Mouse (Mus musculus) lung, postnatal 0 days (tissue): ENCODE data around the gene Abcb10. TPM values are rescaled to one million over a fixed set of nuclear protein-coding genes. Genes with fewer than 3 reads are reported as not detected.

Experiments
- ATAC-seq: fragments of 200-750 bp; cut with Nextera tagmentation; 2 replicates; pipeline ENCODE4 v1.8.0; 2017; ENCODE audit warnings: moderate library complexity
- DNase-seq: peaks from one replicate; pipeline ENCODE4 v3.0.0-alpha.2; 2016; ENCODE audit warnings: low spot score
- H3K27ac ChIP-seq: fragments of 300-500 bp; sonication (generic); 2 replicates; pipeline ENCODE4 v1.5.1; 2014; ENCODE audit warnings: antibody characterized with exemption, mild to moderate bottlenecking, low read length, mixed read lengths
- H3K27me3 ChIP-seq: fragments of 300-500 bp; sonication (generic); replicated peaks from 2 replicates; pipeline ENCODE4 v1.6.1; 2014; ENCODE audit warnings: low read length, mixed read lengths; ENCODE audit not compliant: insufficient read depth
- H3K36me3 ChIP-seq: fragments of 300-500 bp; sonication (generic); 2 replicates; pipeline ENCODE4 v1.6.1; 2014; ENCODE audit warnings: low read length, mixed read lengths; ENCODE audit not compliant: insufficient read depth
- H3K4me1 ChIP-seq: fragments of 300-500 bp; sonication (generic); 2 replicates; pipeline ENCODE4 v1.6.1; 2014; ENCODE audit warnings: antibody characterized with exemption, low read depth, low read length, mixed read lengths; ENCODE audit not compliant: insufficient read depth
- H3K4me2 ChIP-seq: fragments of 300-500 bp; sonication (generic); replicated peaks from 2 replicates; pipeline ENCODE4 v1.6.1; 2014; ENCODE audit warnings: low read depth, mild to moderate bottlenecking, low read length, moderate library complexity, mixed read lengths
- H3K4me3 ChIP-seq: fragments of 300-500 bp; sonication (generic); 2 replicates; pipeline ENCODE4 v1.5.1; 2014; ENCODE audit warnings: low read depth, low read length
- H3K9ac ChIP-seq: fragments of 300-500 bp; sonication (generic); replicated peaks from 2 replicates; pipeline ENCODE4 v1.6.1; 2014; ENCODE audit warnings: low read depth, mild to moderate bottlenecking
- H3K9me3 ChIP-seq: fragments of 300-500 bp; sonication (generic); 2 replicates; pipeline ENCODE4 v1.6.1; 2016; ENCODE audit warnings: low read length, mixed read lengths
- CTCF ChIP-seq: IDR thresholded peaks from 2 replicates; pipeline ENCODE4 v1.5.1; 2016; ENCODE audit warnings: antibody characterized with exemption, mild to moderate bottlenecking
- EP300 ChIP-seq: IDR thresholded peaks from 2 replicates; pipeline ENCODE4 v1.6.1; 2016; ENCODE audit warnings: antibody characterized with exemption, mild to moderate bottlenecking, control low read depth
- WGBS: fragments of 180-500 bp; shearing (Covaris S2); extraction: QIAGEN DNeasy Blood & Tissue Kit; methylation state at CpG from one replicate; pipeline ENCODE4 v1.1.7; 2014; 5-methylcytosine and 5-hydroxymethylcytosine counted together
- microRNA counts: library from miRNA; unstranded; fragments of <30 nt; microRNA quantifications from one replicate; lab custom pipeline; 2015
- microRNA-seq: library from miRNA; unstranded; fragments of <30 nt; microRNA quantifications from one replicate; pipeline ENCODE4, GENCODE M21; 2016
- polyA plus RNA-seq: library from polyadenylated mRNA; unstranded; fragments of >200 nt; fragmentation: Nextera tagmentation; extraction: Ambion mirVana; gene quantifications from 2 replicates; pipeline ENCODE4 v1.2.1, GENCODE M21; 2015

Abcb10 gene
- polyA plus RNA-seq, 1 experiment from 2014 or later = 10.4 TPM

DNA sequence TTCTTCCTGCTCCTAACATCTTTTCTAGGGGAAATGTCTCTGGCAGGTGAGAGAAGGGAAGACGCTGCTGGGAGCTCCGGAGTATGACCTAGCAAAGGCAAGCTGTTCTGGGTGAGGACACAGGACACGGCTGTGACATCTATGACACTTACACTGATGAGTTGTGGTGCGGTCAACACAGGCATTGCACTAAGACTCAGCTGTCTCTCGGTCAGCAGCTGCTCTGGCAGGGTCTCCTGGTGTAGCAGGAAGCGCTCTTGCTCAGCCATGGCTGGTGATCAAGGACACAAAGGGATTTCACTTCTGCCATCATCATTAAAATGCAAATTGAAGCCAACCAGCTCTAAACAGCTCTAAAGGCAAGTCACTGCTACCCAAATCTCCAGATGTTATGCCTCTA is 75.3 kb downstream of the Abcb10 start:
- DNase-seq = no peak
- 94% methylated on average over 6 of the region's 6 CpGs for WGBS

DNA sequence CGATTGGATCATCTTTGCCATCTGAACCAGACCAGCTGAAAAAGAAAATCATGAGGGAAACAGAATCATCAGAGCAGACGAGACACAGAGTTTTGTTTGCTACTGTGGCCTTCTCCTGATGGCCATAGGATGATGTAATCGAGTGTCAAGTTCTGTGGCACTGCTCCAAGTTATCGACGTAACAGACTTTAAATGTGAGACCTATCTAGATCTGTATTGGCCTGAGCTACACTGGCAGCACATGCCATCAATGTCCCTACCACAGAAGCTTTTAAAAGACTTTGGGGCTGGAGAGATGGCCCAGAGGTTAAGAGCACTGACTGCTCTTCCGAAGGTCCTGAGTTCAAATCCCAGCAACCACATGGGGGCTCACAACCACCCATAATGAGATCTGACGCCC is 80.3 kb downstream of the Abcb10 start:
- Histone ChIP-seq H3K27ac (no peak overlapping the region), H3K9ac (no peak overlapping the region), H3K27me3 (no peaks in the 10 kb centered on the region), H3K4me1 (no peaks in the 10 kb centered on the region), H3K9me3 (no peaks in the 10 kb centered on the region), H3K4me2 (no peak overlapping the region), H3K36me3 (peaks cover 32% of the 10 kb centered on the region), H3K4me3 (no peak overlapping the region)
- DNase-seq (no peak), ATAC-seq (no peak)
- TF ChIP-seq CTCF = no peak
- no peak for TF ChIP-seq EP300
- 73% methylated on average over 7 of the region's 7 CpGs for WGBS

More for the DNA sequence above, 75.3 kb downstream of the Abcb10 start:
- no peaks in the 10 kb centered on the region for H3K27me3 ChIP-seq
- ATAC-seq = no peak
- H3K27ac ChIP-seq = no peak overlapping the region
- H3K4me3 ChIP-seq = no peak overlapping the region
- no peak overlapping the region for H3K9ac ChIP-seq
- H3K4me1 ChIP-seq = no peaks in the 10 kb centered on the region
- TF ChIP-seq EP300 (no peak), CTCF (no peak)
- peaks cover 40% of the 10 kb centered on the region for H3K36me3 ChIP-seq
- no peaks in the 10 kb centered on the region for H3K9me3 ChIP-seq
- no peak overlapping the region for H3K4me2 ChIP-seq

MicroRNA genes within 50 kb of the gene (microRNA counts, 519-probe panel; counts per million panel counts)
- not detected for microRNA mmu-miR-1967 (lab: Ali Mortazavi, UCI)

Small RNAs within 50 kb of the gene (microRNA-seq; reads per million reads assigned to microRNA genes)
- not detected for gene Mir1967

Other genes starting within 250 kb of the Abcb10 start
- 27.9 and 32.1 TPM in 2 replicates for gene Rab4a, start 177.1 kb downstream of the Abcb10 start, polyA plus RNA-seq
- gene Ccsap, start 122.9 kb downstream of the Abcb10 start, polyA plus RNA-seq = 1.2 and 1.3 TPM in 2 replicates
- 12.6 and 18.0 TPM in 2 replicates for gene Acta1, start 88.4 kb downstream of the Abcb10 start, polyA plus RNA-seq
- gene Nup133, start 33.9 kb downstream of the Abcb10 start, polyA plus RNA-seq = 10.8 and 12.3 TPM in 2 replicates
- gene Taf5l, start 38.3 kb upstream of the Abcb10 start, polyA plus RNA-seq = 17.8 and 18.6 TPM in 2 replicates
- gene Urb2, start 38.4 kb upstream of the Abcb10 start, polyA plus RNA-seq = 0.88 and 1.1 TPM in 2 replicates
- 54.3 and 66.2 TPM in 2 replicates for gene Galnt2, start 248.3 kb upstream of the Abcb10 start, polyA plus RNA-seq